Mouse (Mus musculus): ENCODE results near the gene Mfsd4b3.
"Not testable (repeated sequence)": the region's sequence is repeated elsewhere in the genome, so short reads cannot be mapped to it uniquely, and the experiment has no call there.

Mfsd4b3 gene

GRCm38 (mm10) chr10:39959761-39960440 lies at the start of gene Mfsd4b3:
Mfsd4b3 (minus strand) TSS chr10:39960153.
- DNase-seq: peak; percentile 91 to 94

DNA sequence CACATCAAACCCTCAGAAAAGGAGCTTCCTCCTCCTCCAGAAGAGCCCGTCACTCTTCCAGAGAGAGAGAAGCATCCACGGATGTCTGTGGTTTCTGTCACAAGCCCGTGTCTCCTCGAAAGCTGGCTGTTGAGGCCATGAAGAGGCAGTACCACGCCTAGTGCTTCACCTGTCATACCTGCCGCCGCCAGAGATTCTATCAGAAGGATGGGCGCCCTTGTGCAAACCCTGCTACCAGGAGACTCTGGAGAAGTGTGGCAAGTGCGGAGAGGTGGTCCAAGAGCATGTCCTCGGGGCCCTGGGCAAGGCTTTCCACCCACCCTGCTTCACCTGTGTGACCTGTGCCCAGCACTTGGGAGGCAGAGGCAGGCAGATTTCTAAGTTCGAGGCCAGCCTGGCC lies 49.6 kb upstream of the Mfsd4b3 start:
- DNase-seq: no peak

DNA sequence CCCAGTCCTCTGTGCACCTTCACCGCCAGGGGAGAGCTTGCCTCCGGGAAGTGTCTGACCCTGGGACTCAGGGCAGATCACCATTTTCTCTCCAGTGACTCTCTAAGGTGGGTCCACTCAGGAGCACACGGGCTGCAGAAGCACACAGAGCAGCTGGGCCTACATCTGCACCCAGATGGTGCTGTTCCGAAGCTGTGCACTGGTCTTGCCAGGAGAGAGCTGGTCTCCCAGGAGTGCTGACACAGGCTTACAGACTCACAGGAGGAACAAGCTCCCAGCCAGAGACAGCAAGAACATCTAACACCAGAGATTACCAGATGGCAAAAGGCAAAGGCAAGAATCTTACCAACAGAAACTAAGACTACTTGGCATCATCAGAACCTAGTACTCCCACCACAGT lies 48.9 kb upstream of the Mfsd4b3 start:
- DNase-seq: not testable (repeated sequence)

- DNase-seq: no peak
Observed at GRCm38 (mm10) chr10:40007953-40008352, 48.0 kb upstream of the Mfsd4b3 start.

- no peak for DNase-seq
Observed at GRCm38 (mm10) chr10:40006963-40007362, 47.0 kb upstream of the Mfsd4b3 start.

- DNase-seq: no peak
Observed at GRCm38 (mm10) chr10:40000746-40001145, 40.8 kb upstream of the Mfsd4b3 start.

DNA sequence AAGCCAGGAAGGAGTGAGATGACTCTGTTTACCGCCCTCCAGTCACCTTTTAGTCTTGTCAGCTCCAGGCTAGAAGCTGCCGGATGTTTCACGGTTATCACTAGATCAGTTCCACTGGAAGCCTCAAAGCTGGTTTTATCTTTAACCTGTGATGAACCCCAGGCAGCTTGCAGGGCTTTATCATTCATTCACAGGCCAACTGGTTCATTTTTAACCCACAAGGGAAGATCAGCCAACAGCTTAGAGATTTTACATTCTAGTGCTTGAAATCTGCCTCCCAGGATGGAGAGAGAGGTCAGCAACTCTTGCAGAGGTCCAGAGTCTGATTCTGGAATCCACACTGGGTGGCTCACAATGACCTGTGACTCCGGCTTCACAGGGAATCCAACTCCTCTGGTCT lies 31.2 kb upstream of the Mfsd4b3 start:
- DNase-seq: peak in 1 of 2 experiments; percentile 30

DNA sequence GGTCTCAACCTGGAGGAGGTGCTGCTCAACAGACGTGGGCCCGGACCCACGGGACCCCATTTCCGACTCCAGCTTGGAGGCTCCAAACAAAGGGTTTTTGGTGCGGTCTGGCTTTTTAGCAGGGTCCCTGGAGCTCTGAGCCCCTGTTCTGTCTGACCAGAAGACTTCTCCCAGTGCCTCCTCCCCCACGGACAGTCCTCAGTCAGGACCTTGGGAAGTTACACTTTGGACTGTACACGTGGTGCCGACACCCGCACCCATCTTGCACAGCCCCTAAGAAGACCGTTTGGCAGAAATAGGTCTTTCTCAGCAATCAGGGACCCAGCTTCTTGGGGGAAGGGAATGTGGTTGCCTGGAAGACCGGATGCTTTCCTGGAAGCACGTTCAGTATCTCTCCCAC lies 26.5 kb upstream of the Mfsd4b3 start, which contains the start of gene Mfsd4b5:
TSS of gene Mfsd4b5 (minus strand) at position 181 of the 400 bp plus-strand sequence.
- no peak for DNase-seq

GRCm38 (mm10) chr10:39982604-39983003 lies 22.7 kb upstream of the Mfsd4b3 start:
- no peak for DNase-seq

- no peak for DNase-seq
Observed at GRCm38 (mm10) chr10:39978231-39978630, 18.3 kb upstream of the Mfsd4b3 start.

DNA sequence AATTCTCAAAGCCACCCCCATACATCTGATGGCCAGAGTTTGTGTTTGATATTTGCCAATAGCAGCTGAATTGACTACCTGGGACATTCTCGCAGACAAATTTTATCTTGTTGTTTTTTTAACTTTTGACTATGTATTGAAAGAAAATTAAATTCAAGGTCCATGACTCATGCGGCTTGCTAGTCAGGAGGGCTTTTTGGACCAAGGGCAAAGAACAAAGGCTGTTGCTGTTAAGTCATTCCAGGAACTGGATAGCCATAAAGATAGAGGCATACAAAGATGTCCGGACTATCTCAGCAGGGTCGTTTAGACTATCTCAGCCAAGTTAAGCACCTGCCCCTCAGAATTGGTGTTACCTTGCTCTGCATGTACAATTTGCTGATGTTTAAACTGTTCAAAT lies 17.4 kb upstream of the Mfsd4b3 start:
- no peak for DNase-seq

DNA sequence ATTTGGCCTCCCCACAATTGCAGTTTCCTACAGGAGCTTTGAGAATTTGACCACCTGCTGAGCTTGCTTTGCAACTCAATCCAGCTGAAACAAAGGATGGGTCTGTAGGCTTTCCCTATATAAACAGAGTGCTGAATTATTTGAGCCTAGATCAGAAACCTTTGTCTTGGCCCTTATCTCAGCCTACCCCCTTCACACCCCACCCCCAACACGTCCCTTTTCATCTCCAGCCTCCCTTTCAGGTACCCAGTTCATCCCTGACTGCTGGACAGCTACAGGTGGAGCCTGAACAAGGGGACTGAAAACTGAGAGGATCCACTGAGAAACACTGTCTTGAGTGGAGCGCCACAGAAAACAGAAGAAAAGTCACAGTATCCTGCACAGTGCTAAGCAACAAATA lies 15.8 kb upstream of the Mfsd4b3 start:
- DNase-seq: no peak

- no peak for DNase-seq
Observed at GRCm38 (mm10) chr10:39974982-39975381, 15.0 kb upstream of the Mfsd4b3 start.

GRCm38 (mm10) chr10:39967512-39967911 lies 7.6 kb upstream of the Mfsd4b3 start:
- DNase-seq: no peak

DNA sequence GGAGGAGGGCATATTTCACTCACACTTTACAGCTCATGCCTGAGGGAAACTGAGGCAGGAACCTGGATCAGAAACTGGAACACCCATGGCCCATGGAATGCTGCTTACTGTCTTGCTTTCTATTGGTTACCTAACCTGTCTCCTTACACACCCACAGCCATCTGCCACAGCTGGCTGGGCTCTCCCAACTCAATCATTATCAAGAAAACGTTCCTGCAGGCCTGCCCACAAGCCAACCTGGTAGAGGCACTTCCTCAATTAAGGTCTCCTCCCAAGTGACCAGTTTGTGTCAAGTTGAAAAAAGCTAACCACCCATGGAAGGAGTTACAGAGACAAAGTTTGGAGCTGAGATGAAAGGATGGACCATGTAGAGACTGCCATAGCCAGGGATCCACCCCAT lies 2.0 kb upstream of the Mfsd4b3 start:
- no peak for DNase-seq

GRCm38 (mm10) chr10:39960441-39960822 lies 479 bp upstream of the Mfsd4b3 start:
- DNase-seq: peak in 1 of 2 experiments; percentile 11

DNA sequence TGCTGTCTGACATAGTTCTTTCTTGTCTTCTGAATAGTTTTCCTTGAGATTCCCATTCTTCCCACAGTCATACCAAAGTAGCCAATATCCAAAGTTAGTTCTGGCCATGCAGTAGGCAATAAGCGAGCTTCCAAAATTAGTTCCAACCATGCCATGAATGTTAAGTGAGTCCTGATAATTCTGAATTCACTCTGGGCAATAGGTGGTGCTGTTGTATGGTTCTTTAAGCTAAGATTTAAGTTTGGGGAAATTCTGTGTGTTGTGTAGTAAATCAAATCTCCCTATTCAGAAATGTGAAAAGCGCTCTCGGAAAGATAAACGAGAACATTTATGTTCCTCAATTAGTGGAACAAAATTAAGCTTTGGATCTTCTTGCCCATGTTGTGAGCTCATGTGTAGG lies 1.7 kb downstream of the Mfsd4b3 start:
- DNase-seq: no peak

- DNase-seq: no peak
Observed at GRCm38 (mm10) chr10:39956340-39956878, 3.5 kb downstream of the Mfsd4b3 start.

DNA sequence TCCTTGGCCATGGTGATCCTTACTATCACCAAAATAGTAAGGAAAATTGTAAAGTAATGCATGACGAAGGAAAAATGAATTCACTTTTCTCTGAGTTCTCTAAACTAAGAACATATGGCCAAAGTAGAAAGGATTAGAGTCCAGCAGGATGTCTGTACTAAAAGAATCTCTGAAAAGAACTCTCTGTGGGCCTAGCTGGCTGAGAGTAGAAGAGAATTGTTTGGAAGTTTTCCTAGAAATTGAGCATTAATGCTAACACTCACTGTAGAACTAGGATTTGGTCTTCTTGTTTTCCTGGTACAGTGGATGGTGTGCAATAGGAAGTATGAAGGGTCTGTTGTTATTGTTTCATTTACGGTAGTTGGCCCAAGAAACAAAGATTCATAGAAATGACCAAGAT lies 4.8 kb downstream of the Mfsd4b3 start:
- no peak for DNase-seq

GRCm38 (mm10) chr10:39949377-39949954 lies 10.5 kb downstream of the Mfsd4b3 start:
- DNase-seq: no peak

DNA sequence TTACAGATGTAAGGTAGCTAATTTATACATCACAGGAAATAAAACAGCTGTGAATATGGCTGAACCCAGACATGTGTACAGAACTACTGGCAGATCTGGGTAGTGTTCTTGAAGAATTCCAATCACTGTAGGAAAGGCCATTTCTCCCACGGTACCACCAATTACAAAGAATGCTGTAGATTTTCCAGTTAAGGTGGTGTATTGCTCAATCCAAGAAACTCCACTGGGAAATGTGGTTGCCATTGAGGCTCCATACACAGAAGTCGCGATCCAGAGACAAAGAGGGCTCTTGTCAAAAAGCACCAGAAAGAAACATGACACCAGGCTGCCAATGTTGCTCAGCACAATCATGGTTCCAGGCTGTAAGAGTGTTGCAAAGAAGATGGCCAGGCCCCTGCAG lies 12.8 kb downstream of the Mfsd4b3 start:
- not testable (repeated sequence) for DNase-seq

- DNase-seq: no peak
Observed at GRCm38 (mm10) chr10:39936553-39936952, 23.4 kb downstream of the Mfsd4b3 start.

GRCm38 (mm10) chr10:39926616-39927139 lies 33.3 kb downstream of the Mfsd4b3 start, which contains the start of gene Mfsd4b2:
Mfsd4b2 (minus strand) TSS chr10:39926923.
- no peak for DNase-seq

DNA sequence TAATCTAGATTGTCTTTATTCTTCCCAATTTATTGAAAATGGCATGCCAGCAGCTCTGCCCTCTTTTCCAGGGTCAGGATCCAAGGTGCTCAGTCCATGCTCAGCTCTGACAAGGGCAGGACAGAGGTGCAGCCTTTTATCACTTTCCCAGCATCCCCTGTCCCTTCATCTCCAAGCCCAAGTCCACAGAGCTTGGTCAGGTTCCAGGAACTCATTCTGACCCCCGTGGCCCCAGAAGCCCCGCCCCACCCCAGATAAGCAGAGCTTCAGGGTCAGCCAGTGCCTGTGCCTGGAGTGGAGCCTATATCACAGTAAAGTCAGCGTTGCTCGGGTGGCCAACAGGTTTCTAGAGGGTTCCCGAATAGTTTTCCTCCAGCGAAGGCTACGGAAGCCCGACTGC lies 35.4 kb downstream of the Mfsd4b3 start:
- DNase-seq: not testable (repeated sequence)

All from thymus, adult 18-20 months (tissue).